Mouse (Mus musculus): Measurements from ENCODE around the gene Actn3.

The Actn3 gene

GRCm38 (mm10) chr19:4859081-4859480, 18.6 kb downstream of the Actn3 start:
- DNase-seq (ENCODE audit: low read depth) = no peak

GRCm38 (mm10) chr19:4855951-4856350, 21.8 kb downstream of the Actn3 start:
- DNase-seq (ENCODE audit: low read depth) = no peak

GRCm38 (mm10) chr19:4855470-4855820, 22.3 kb downstream of the Actn3 start:
- no peak for DNase-seq (ENCODE audit: low read depth)

GRCm38 (mm10) chr19:4854552-4855469, 22.9 kb downstream of the Actn3 start, which contains the start of gene Ctsf:
Ctsf (plus strand) TSS chr19:4855130.
- no peak for DNase-seq (ENCODE audit: low read depth)

GRCm38 (mm10) chr19:4850281-4850680, 27.4 kb downstream of the Actn3 start:
- DNase-seq (ENCODE audit: low read depth) = no peak

GRCm38 (mm10) chr19:4849800-4850199, 27.9 kb downstream of the Actn3 start:
- DNase-seq (ENCODE audit: low read depth) = no peak

GRCm38 (mm10) chr19:4847490-4847889, 30.2 kb downstream of the Actn3 start:
- peak; percentile 63 for DNase-seq (ENCODE audit: low read depth)

- DNase-seq (ENCODE audit: low read depth) = no peak
These were observed 31.9 kb downstream of the Actn3 start for GRCm38 (mm10) chr19:4845846-4846245.

- no peak for DNase-seq (ENCODE audit: low read depth)
These were observed 35.1 kb downstream of the Actn3 start for GRCm38 (mm10) chr19:4842611-4843010.

- no peak for DNase-seq (ENCODE audit: low read depth)
These were observed 36.9 kb downstream of the Actn3 start for GRCm38 (mm10) chr19:4840848-4841247.

GRCm38 (mm10) chr19:4839149-4839548, 38.6 kb downstream of the Actn3 start, which contains the start of the genes Ccs and Ccdc87:
Ccs (minus strand) TSS chr19:4839332.
Ccdc87 (plus strand) TSS chr19:4839366.
- DNase-seq (ENCODE audit: low read depth) = peak; percentile 98

GRCm38 (mm10) chr19:4838526-4839140, 39.1 kb downstream of the Actn3 start:
- peak; percentile 46 for DNase-seq (ENCODE audit: low read depth)

GRCm38 (mm10) chr19:4837049-4837448, 40.7 kb downstream of the Actn3 start:
- no peak for DNase-seq (ENCODE audit: low read depth)

- no peak for DNase-seq (ENCODE audit: low read depth)
These were observed 41.6 kb downstream of the Actn3 start for GRCm38 (mm10) chr19:4836096-4836495.

GRCm38 (mm10) chr19:4833977-4834376, 43.7 kb downstream of the Actn3 start:
- DNase-seq (ENCODE audit: low read depth) = no peak

GRCm38 (mm10) chr19:4829156-4829555, 48.6 kb downstream of the Actn3 start:
- no peak for DNase-seq (ENCODE audit: low read depth)

GRCm38 (mm10) chr19:4828444-4829114, 49.1 kb downstream of the Actn3 start:
- DNase-seq (ENCODE audit: low read depth) = no peak

- peak; percentile 22 for DNase-seq (ENCODE audit: low read depth)
These were observed 56.9 kb downstream of the Actn3 start for GRCm38 (mm10) chr19:4820678-4821303.

- no peak for DNase-seq (ENCODE audit: low read depth)
These were observed 60.4 kb downstream of the Actn3 start for GRCm38 (mm10) chr19:4817182-4817835.

GRCm38 (mm10) chr19:4813015-4813414, 64.7 kb downstream of the Actn3 start:
- peak; percentile 62 for DNase-seq (ENCODE audit: low read depth)

GRCm38 (mm10) chr19:4812334-4812949, 65.3 kb downstream of the Actn3 start:
- peak; percentile 74 for DNase-seq (ENCODE audit: low read depth)

All from 416B (cell line).